Mouse (Mus musculus): ENCODE results near the gene 2610028H24Rik. TPM values are rescaled to one million over a fixed set of nuclear protein-coding genes. Genes with fewer than 3 reads are reported as not detected.

The 2610028H24Rik gene
- under 1 TPM; 0.21 to 0.38 TPM for total RNA-seq (2021)
- long read RNA-seq, experiment 1, result 0 reads
- long read RNA-seq, experiment 2, result 0 reads

GRCm38 (mm10) chr10:76448851-76449250 lies at the start of gene 2610028H24Rik:
2610028H24Rik (plus strand) TSS chr10:76449081.
- no peak for DNase-seq

- no peak for DNase-seq
These were observed 40.4 kb upstream of the 2610028H24Rik start for GRCm38 (mm10) chr10:76408520-76408919.

GRCm38 (mm10) chr10:76416811-76417210 lies 32.1 kb upstream of the 2610028H24Rik start:
- DNase-seq, result peak; percentile 39

GRCm38 (mm10) chr10:76425674-76426073 lies 23.2 kb upstream of the 2610028H24Rik start:
- no peak for DNase-seq

- no peak for DNase-seq
These were observed 15.0 kb upstream of the 2610028H24Rik start for GRCm38 (mm10) chr10:76433925-76434324.

GRCm38 (mm10) chr10:76439107-76439890 lies 9.6 kb upstream of the 2610028H24Rik start:
- DNase-seq, result no peak

GRCm38 (mm10) chr10:76440281-76440680 lies 8.6 kb upstream of the 2610028H24Rik start, which contains the start of gene AC141477.1:
AC141477.1 (minus strand) TSS chr10:76440444.
- no peak for DNase-seq

- peak; percentile 98 for DNase-seq
These were observed 6.4 kb upstream of the 2610028H24Rik start, which contains the start of gene Pcnt for GRCm38 (mm10) chr10:76442178-76443088. Pcnt (minus strand) TSS chr10:76442786.

- DNase-seq, result no peak
These were observed 2.7 kb upstream of the 2610028H24Rik start for GRCm38 (mm10) chr10:76445996-76446681.

GRCm38 (mm10) chr10:76447406-76448229 lies 1.3 kb upstream of the 2610028H24Rik start:
- peak; percentile 43 for DNase-seq

- peak; percentile 53 for DNase-seq
These were observed 6.4 kb downstream of the 2610028H24Rik start for GRCm38 (mm10) chr10:76455289-76455688.

- no peak for DNase-seq
These were observed 12.4 kb downstream of the 2610028H24Rik start for GRCm38 (mm10) chr10:76461255-76461654.

GRCm38 (mm10) chr10:76462312-76462711 lies 13.4 kb downstream of the 2610028H24Rik start:
- DNase-seq, result no peak

GRCm38 (mm10) chr10:76462721-76463120 lies 13.8 kb downstream of the 2610028H24Rik start:
- DNase-seq, result no peak

- peak; percentile 89 for DNase-seq
These were observed 19.6 kb downstream of the 2610028H24Rik start, which contains the start of the genes Mcm3ap and Ybey for GRCm38 (mm10) chr10:76468203-76469162. Mcm3ap (plus strand) TSS chr10:76468927. Ybey (minus strand) TSS chr10:76469114.

- no peak for DNase-seq
These were observed 24.9 kb downstream of the 2610028H24Rik start for GRCm38 (mm10) chr10:76473759-76474158.

GRCm38 (mm10) chr10:76480851-76481250 lies 32.0 kb downstream of the 2610028H24Rik start:
- DNase-seq, result no peak

- no peak for DNase-seq
These were observed 32.6 kb downstream of the 2610028H24Rik start for GRCm38 (mm10) chr10:76481480-76481879.

- no peak for DNase-seq
These were observed 37.4 kb downstream of the 2610028H24Rik start for GRCm38 (mm10) chr10:76486302-76486701.

GRCm38 (mm10) chr10:76488265-76488664 lies 39.4 kb downstream of the 2610028H24Rik start:
- no peak for DNase-seq
